Mouse (Mus musculus): ENCODE data around the gene Bbs12. TPM values are rescaled to one million over a fixed set of nuclear protein-coding genes. Genes with fewer than 3 reads are reported as not detected.

Gene Bbs12
- 0.16 and 0.57 TPM in 2 replicates for total RNA-seq (2023)

GRCm38 (mm10) chr3:37312370-37312941 lies at the start of gene Bbs12, which contains the start of gene Cetn4:
TSS of gene Bbs12 (plus strand) at chr3:37312554.
TSS of gene Cetn4 (minus strand) at chr3:37312708.

GRCm38 (mm10) chr3:37348221-37349165 lies 36.1 kb downstream of the Bbs12 start, which contains the start of gene Fgf2:
TSS of gene Fgf2 (plus strand) at chr3:37348346.

Other genes with a start within 250 kb of the Bbs12 start
- gene Adad1, start 249.0 kb upstream of the Bbs12 start, total RNA-seq (2023), result not detected in 2 replicates
- gene Il2, start 186.6 kb upstream of the Bbs12 start, total RNA-seq (2023), result not detected in 2 replicates
- gene Il21, start 79.9 kb upstream of the Bbs12 start, total RNA-seq (2023), result not detected in 2 replicates
- gene Cetn4, start 154 bp downstream of the Bbs12 start, total RNA-seq (2023), result 1.1 TPM in 1 of 2 replicates, not detected in the other
- gene Fgf2, start 35.8 kb downstream of the Bbs12 start, total RNA-seq (2023), result not detected in 2 replicates
- 18.9 and 31.6 TPM in 2 replicates for gene Spata5, start 107.3 kb downstream of the Bbs12 start, total RNA-seq (2023)
- 3.8 and 4.1 TPM in 2 replicates for gene Nudt6, start 107.7 kb downstream of the Bbs12 start, total RNA-seq (2023)